Comparison of ENCODE assay signal across 17 mouse cellular contexts in the genomic region with DNA sequence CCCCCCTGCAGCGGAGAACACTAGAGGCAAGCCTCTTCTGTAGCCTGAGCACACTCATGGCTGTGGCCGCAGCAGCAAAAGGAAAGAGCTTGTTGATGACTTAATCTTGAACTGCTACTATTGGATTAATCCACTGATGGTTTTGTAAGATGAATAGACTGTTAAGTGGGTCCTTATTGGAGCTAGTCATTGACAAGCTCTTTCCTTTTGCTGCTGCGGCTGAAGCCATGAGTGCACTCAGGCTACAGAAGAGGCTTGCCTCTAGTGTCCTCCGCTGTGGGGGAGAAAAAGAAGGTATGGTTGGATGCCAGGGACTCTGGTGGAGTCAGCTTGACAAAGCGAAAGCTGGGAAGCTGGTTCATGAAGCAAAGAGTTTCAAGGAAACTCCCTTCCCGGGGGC.
"Had no signal": no experiment of that assay in that cellular context is flagged by ENCODE, and none has a peak within 500 bp of the region (broad histone marks: within the 10 kb centered on the region; RNA-seq: fewer than 3 reads in every experiment).

No protein-coding gene starts in this region.

- H3K9ac ChIP-seq: liver, embryonic 13.5 days; liver, embryonic 15.5 days; liver, postnatal 0 days; lung, embryonic 15.5 days; midbrain, embryonic 13.5 days; midbrain, embryonic 15.5 days; neural tube, embryonic 12.5 days; stomach, embryonic 15.5 days had no signal

- ATAC-seq: liver, postnatal 0 days; midbrain, embryonic 13.5 days; midbrain, embryonic 15.5 days had no signal

- DNase-seq: liver, embryonic 13.5 days; liver, postnatal 0 days; right cerebral cortex, postnatal 14 days; thymus, adult 2 months; thymus, postnatal 25 days; thymus, postnatal 4 days had no signal

- H3K27me3 ChIP-seq: liver, embryonic 13.5 days; liver, embryonic 15.5 days; lung, embryonic 15.5 days; megakaryocyte, embryonic 14.5 days; midbrain, embryonic 13.5 days; midbrain, embryonic 15.5 days; neural tube, embryonic 12.5 days; stomach, embryonic 15.5 days had no signal

- H3K4me2 ChIP-seq: liver, embryonic 11.5 days; liver, embryonic 13.5 days; liver, embryonic 15.5 days; lung, embryonic 15.5 days; midbrain, embryonic 11.5 days; midbrain, embryonic 13.5 days; midbrain, embryonic 15.5 days; neural tube, embryonic 12.5 days; stomach, embryonic 15.5 days had no signal

- H3K9me3 ChIP-seq: liver, embryonic 13.5 days; liver, embryonic 15.5 days; lung, embryonic 15.5 days; megakaryocyte, embryonic 14.5 days; midbrain, embryonic 13.5 days; midbrain, embryonic 15.5 days; neural tube, embryonic 12.5 days; stomach, embryonic 15.5 days had no signal

- H3K4me3 ChIP-seq: liver, embryonic 13.5 days; liver, embryonic 15.5 days; lung, embryonic 15.5 days; megakaryocyte, embryonic 14.5 days; midbrain, embryonic 13.5 days; midbrain, embryonic 15.5 days; neural tube, embryonic 12.5 days; stomach, embryonic 15.5 days had no signal

- H3K27ac ChIP-seq: liver, embryonic 13.5 days; liver, embryonic 15.5 days; lung, embryonic 15.5 days; macrophage; midbrain, embryonic 13.5 days; midbrain, embryonic 15.5 days; neural tube, embryonic 12.5 days; stomach, embryonic 15.5 days; stomach, postnatal 0 days had no signal

- H3K36me3 ChIP-seq: liver, embryonic 13.5 days; liver, embryonic 15.5 days; lung, embryonic 15.5 days; midbrain, embryonic 13.5 days; midbrain, embryonic 15.5 days; neural tube, embryonic 12.5 days; stomach, embryonic 15.5 days had no signal

- H3K4me1 ChIP-seq: liver, embryonic 13.5 days; liver, embryonic 15.5 days; lung, embryonic 15.5 days; megakaryocyte, embryonic 14.5 days; midbrain, embryonic 15.5 days; neural tube, embryonic 12.5 days; stomach, embryonic 15.5 days had no signal
